Mouse (Mus musculus) thymus, adult 2 months (tissue): ENCODE data around the gene Chp1.

ENCODE experiments used
- CTCF ChIP-seq: fragments of 200-500 bp; IDR thresholded peaks from 2 replicates; pipeline ENCODE4 v1.5.1; 2012; ENCODE audit warnings: mild to moderate bottlenecking, control low read depth, low read length, moderate library complexity, borderline replicate concordance; ENCODE audit not compliant: control insufficient read depth, poor library complexity, insufficient read depth; ENCODE audit errors: extremely low read depth
- POLR2A ChIP-seq: fragments of 200-500 bp; IDR thresholded peaks from 2 replicates; pipeline ENCODE4 v1.6.1; 2012; ENCODE audit warnings: mild to moderate bottlenecking, low read length, control low read depth, moderate library complexity; ENCODE audit not compliant: control insufficient read depth, poor library complexity, insufficient read depth; ENCODE audit errors: extremely low read depth

GRCm38 (mm10) chr2:119558737-119559340, 11.3 kb downstream of the Chp1 start:
- TF ChIP-seq POLR2A, result no peak
- no peak for TF ChIP-seq CTCF
